ENCODE assay signal across 9 mouse cellular contexts in the genomic region with DNA sequence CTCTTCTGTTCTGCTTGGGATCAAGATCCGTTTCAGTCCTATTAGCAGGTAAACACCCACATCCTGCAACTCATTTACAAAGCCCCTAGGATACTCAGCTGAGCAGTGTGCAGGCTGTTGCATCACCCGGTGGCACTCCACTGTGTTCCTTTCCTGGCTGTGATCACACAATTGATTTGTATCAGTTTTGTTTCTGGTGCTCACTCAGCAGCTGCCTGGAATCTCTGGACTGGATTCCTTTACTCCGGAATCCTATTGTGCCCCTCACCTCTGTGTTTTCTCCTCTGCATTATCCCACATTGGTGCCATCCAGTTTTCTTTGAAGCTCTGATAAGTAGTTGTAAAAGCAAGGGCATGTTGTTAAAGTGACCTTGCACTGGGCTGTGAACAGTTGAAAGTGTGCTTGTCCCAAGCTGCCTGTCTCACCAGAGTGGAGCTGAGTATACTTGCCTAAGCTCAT.
DNase-seq lines count a peak whose midpoint lies in the region; ATAC-seq lines count a peak whose summit lies in the region.
"Had no signal": no experiment of that assay in that cellular context is flagged by ENCODE, and none has a peak within 500 bp of the region (broad histone marks: within the 10 kb centered on the region; RNA-seq: fewer than 3 reads in every experiment).

No protein-coding gene starts in this region.

- peak overlapping the region; percentile 57 for H3K4me2 ChIP-seq in heart, embryonic 12.5 days
- no peak overlapping the region; the same call in 1 of the 2 replicates for H3K4me2 ChIP-seq in hindbrain, embryonic 16.5 days (ENCODE audit: low read length)
- no peak overlapping the region for H3K4me2 ChIP-seq in midbrain, embryonic 14.5 days (ENCODE audit: low read length)

- WGBS in heart, embryonic 12.5 days: 2% methylated on average over 3 of the region's 3 CpGs
- WGBS in hindbrain, embryonic 16.5 days: 5% methylated on average over 3 of the region's 3 CpGs
- WGBS in midbrain, embryonic 14.5 days: 0% methylated on average over 3 of the region's 3 CpGs

- no peaks in the 10 kb centered on the region for H3K36me3 ChIP-seq in heart, embryonic 12.5 days
- no peaks in the 10 kb centered on the region for H3K36me3 ChIP-seq in hindbrain, embryonic 16.5 days (ENCODE audit: control insufficient read depth, insufficient read depth, low read length)
- H3K36me3 ChIP-seq in midbrain, embryonic 14.5 days (ENCODE audit: control insufficient read depth, insufficient read depth, low read length): no peaks in the 10 kb centered on the region
- H3K36me3 ChIP-seq: G1E had no signal

- H3K4me3 ChIP-seq in heart, embryonic 12.5 days: no peak overlapping the region
- no peak overlapping the region for H3K4me3 ChIP-seq in hindbrain, embryonic 16.5 days (ENCODE audit: low read length)
- H3K4me3 ChIP-seq in midbrain, embryonic 14.5 days (replicated peaks; ENCODE audit: low read depth, low read length): no peak overlapping the region

- H3K27me3 ChIP-seq in heart, embryonic 12.5 days (replicated peaks): no peaks in the 10 kb centered on the region
- H3K27me3 ChIP-seq in hindbrain, embryonic 16.5 days (replicated peaks; ENCODE audit: control insufficient read depth, insufficient read depth, low read length): no peaks in the 10 kb centered on the region
- H3K27me3 ChIP-seq in midbrain, embryonic 14.5 days (ENCODE audit: control insufficient read depth, insufficient read depth, low read length): no peaks in the 10 kb centered on the region

- H3K9ac ChIP-seq in heart, embryonic 12.5 days: peak overlapping the region; percentile 25; the same call in 1 of the 2 replicates
- H3K9ac ChIP-seq in hindbrain, embryonic 16.5 days (ENCODE audit: low read depth, low read length): no peak overlapping the region
- H3K9ac ChIP-seq in midbrain, embryonic 14.5 days (replicated peaks; ENCODE audit: low read length): no peak overlapping the region

- peaks cover 41% of the 10 kb centered on the region for H3K4me1 ChIP-seq in heart, embryonic 12.5 days (replicated peaks)
- H3K4me1 ChIP-seq in hindbrain, embryonic 16.5 days (ENCODE audit: control insufficient read depth, insufficient read depth, low read depth, low read length): peaks cover 2% of the 10 kb centered on the region; the same call in 1 of the 2 replicates
- H3K4me1 ChIP-seq in midbrain, embryonic 14.5 days (ENCODE audit: control insufficient read depth, insufficient read depth, low read length): peaks cover 18% of the 10 kb centered on the region; the same call in 1 of the 2 replicates

- peaks cover 6% of the 10 kb centered on the region; the same call in 1 of the 2 replicates for H3K9me3 ChIP-seq in heart, embryonic 12.5 days (replicated peaks)
- H3K9me3 ChIP-seq in hindbrain, embryonic 16.5 days (ENCODE audit: control insufficient read depth, low read length): no peaks in the 10 kb centered on the region
- H3K9me3 ChIP-seq in midbrain, embryonic 14.5 days (ENCODE audit: control insufficient read depth, low read length): no peaks in the 10 kb centered on the region
- H3K9me3 ChIP-seq: G1E had no signal

- ATAC-seq in heart, embryonic 12.5 days (ENCODE audit: insufficient number of reproducible peaks, low FRiP score): peak; percentile 58; the same call in 1 of the 2 replicates
- peak; percentile 35; the same call in 1 of the 2 replicates for ATAC-seq in hindbrain, embryonic 16.5 days
- ATAC-seq in midbrain, embryonic 14.5 days (ENCODE audit: low FRiP score, low TSS enrichment): 0 out of 2 replicates have a peak, but pooled peaks have one; percentile 27

- H3K27ac ChIP-seq in heart, embryonic 12.5 days (ENCODE audit: poor library complexity, severe bottlenecking): peak overlapping the region; percentile 78
- no peak overlapping the region for H3K27ac ChIP-seq in hindbrain, embryonic 16.5 days (ENCODE audit: low read depth, low read length)
- H3K27ac ChIP-seq in midbrain, embryonic 14.5 days (replicated peaks; ENCODE audit: low read depth, low read length): no peak overlapping the region

- intact Hi-C loops in heart, postnatal 25 days (cut with DNase I): loop anchor here (5.0 kb wide), 1 partner anchor 41 kb away; no protein-coding TSS in a partner anchor

- DNase-seq in heart, postnatal 25 days (ENCODE audit: low spot score): no peak
- peak; percentile 57 for DNase-seq in embryo, embryonic 11 days
- DNase-seq in midbrain, embryonic 14.5 days: peak; percentile 40
- no peak for DNase-seq in urinary bladder, postnatal 10 days (ENCODE audit: low spot score)
- DNase-seq in spleen, adult 18-20 months: no peak
- DNase-seq in cerebellum, postnatal 25 days: no peak

Comparison
In these comparisons a context has a peak if more than half of its experiments do, and no peak if none do; other contexts are left out.
1. DNase-seq: peak in embryo, embryonic 11 days (single experiment) and midbrain, embryonic 14.5 days (single experiment); none in heart, postnatal 25 days (single experiment), urinary bladder, postnatal 10 days (single experiment), spleen, adult 18-20 months (0 of 2) and cerebellum, postnatal 25 days (0 of 2).
2. Peak in every context shown above with its lines, with median percentiles within 50 percentile points of each other: ATAC-seq.